Mouse (Mus musculus): Measurements from ENCODE around the gene Tpsg1.

DNA sequence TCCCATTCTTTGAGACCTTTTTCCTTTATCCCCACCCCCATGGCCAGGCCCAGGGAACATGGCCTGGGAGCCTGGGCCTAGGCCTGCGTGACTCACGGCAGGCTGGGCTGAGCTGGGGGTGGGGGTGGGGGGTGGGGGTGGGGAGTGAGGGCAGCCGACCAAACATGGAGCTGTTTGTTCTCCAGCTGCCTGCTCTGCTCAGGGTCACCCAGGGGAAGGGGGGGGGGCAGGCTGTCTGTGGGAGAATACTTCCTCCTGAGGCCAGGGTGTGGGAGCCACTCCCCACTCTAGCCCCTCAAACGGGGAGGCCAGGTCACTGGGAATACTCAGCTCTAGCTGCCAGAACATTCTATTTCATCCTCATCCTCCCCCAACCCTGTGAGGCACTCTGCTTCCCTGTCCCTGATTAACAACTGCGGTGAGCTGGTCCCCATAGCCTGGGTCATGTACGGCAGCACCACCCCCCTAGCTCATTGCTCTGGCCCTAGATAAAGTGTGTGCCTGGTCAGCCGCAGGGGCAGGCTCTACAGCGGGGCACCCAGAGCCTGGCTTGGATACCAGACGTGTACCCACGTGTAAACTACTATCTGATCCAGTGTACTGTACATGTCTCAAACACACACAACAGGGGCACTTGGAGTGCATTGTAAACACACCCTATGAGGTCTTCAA, 36.3 kb downstream of the Tpsg1 start:
- TF ChIP-seq CTCF (IDR thresholded peaks at IDR 0.05; ENCODE audit: insufficient read depth, low read depth, low read length), result no peak
- TF ChIP-seq POLR2A (IDR thresholded peaks at IDR 0.05; ENCODE audit: insufficient read depth, low read depth, low read length), result no peak
